Mouse (Mus musculus) kidney, postnatal 0 days (tissue): ENCODE measurements around the gene Edn1. TPM values are rescaled to one million over a fixed set of nuclear protein-coding genes. Genes with fewer than 3 reads are reported as not detected.
A peak's percentile ranks its signal among the peaks of the same experiment; 100 is the strongest.

Experiments used
- ATAC-seq: fragments of 200-750 bp; cut with Nextera tagmentation; replicated peaks from 2 replicates; pipeline ENCODE4 v1.8.0; 2017; ENCODE audit warnings: low read depth, moderate number of reproducible peaks, moderate TSS enrichment, moderate library complexity; ENCODE audit not compliant: low FRiP score
- DNase-seq: peaks from one replicate; pipeline ENCODE4 v3.0.0-alpha.2; 2016; ENCODE audit warnings: low spot score
- H3K27ac ChIP-seq: fragments of 300-500 bp; sonication (generic); 2 replicates; pipeline ENCODE4 v1.5.1; 2014; ENCODE audit warnings: mild to moderate bottlenecking
- H3K27me3 ChIP-seq: fragments of 300-500 bp; sonication (generic); 2 replicates; pipeline ENCODE4 v1.6.1; 2014; ENCODE audit warnings: low read length, mixed read lengths; ENCODE audit not compliant: insufficient read depth
- H3K36me3 ChIP-seq: fragments of 300-500 bp; sonication (generic); 2 replicates; pipeline ENCODE4 v1.6.1; 2014; ENCODE audit warnings: low read length, mixed read lengths; ENCODE audit not compliant: insufficient read depth
- H3K4me1 ChIP-seq: fragments of 300-500 bp; sonication (generic); replicated peaks from 2 replicates; pipeline ENCODE4 v1.6.1; 2014; ENCODE audit warnings: antibody characterized with exemption, low read length, mixed read lengths; ENCODE audit not compliant: insufficient read depth
- H3K4me2 ChIP-seq: fragments of 300-500 bp; sonication (generic); 2 replicates; pipeline ENCODE4 v1.6.1; 2014; ENCODE audit warnings: mild to moderate bottlenecking, low read length, moderate library complexity, mixed read lengths
- H3K4me3 ChIP-seq: fragments of 300-500 bp; sonication (generic); replicated peaks from 2 replicates; pipeline ENCODE4 v1.5.1; 2014; ENCODE audit warnings: low read depth, low read length
- H3K9ac ChIP-seq: fragments of 300-500 bp; sonication (generic); 2 replicates; pipeline ENCODE4 v1.6.1; 2014; ENCODE audit warnings: low read depth, low read length
- H3K9me3 ChIP-seq: fragments of 300-500 bp; sonication (generic); replicated peaks from 2 replicates; pipeline ENCODE4 v1.6.1; 2016; ENCODE audit warnings: low read length, inconsistent platforms, mixed read lengths
- CTCF ChIP-seq: IDR thresholded peaks from 2 replicates; pipeline ENCODE4 v1.5.1; 2016; ENCODE audit warnings: antibody characterized with exemption, low read depth, mild to moderate bottlenecking, moderate library complexity
- WGBS: fragments of 180-500 bp; shearing (Covaris S2); extraction: QIAGEN DNeasy Blood & Tissue Kit; methylation state at CpG from one replicate; pipeline ENCODE4 v1.1.7; 2014; 5-methylcytosine and 5-hydroxymethylcytosine counted together
- polyA plus RNA-seq: library from polyadenylated mRNA; unstranded; fragments of >200 nt; fragmentation: Nextera tagmentation; extraction: Ambion mirVana; gene quantifications from 2 replicates; pipeline ENCODE4 v1.2.1, GENCODE M21; 2015

The Edn1 gene
- polyA plus RNA-seq, 1 experiment from 2014 or later: 4.5 TPM

DNA sequence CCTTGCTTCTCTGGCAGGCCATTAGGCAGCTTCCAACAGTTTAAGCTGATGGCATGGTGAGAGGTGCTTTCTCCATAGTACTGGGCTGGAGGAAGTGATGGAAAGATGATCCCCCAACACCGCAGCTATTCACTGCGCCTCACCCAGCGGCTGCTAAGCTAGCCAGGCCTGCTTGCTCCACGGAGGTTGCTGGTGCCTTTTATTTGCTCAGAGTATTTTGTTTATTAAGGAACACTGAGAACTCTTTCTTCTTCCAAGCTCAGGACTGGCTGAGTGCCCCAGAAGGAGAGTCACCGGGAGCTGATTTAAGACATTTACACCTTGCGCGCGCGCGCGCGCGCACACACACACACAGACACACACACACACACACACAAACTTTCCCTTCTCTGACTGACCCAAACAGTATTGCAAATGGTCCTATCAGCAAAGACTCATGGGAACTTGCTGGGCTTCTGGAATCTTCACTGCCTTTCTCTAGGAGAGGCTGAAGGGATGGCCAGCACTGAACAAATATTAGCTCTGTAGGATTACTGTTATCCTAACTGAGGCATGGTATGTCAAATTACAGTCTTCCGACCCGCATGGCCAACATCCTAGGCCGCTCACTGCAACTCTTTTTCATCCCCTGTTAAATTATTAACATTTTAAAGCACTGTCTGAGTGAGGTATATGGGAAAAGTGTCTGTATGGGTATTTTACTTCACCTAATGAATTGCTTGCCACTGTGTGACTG is 7.3 kb downstream of the Edn1 start:
- Histone ChIP-seq H3K27me3 (no peaks in the 10 kb centered on the region), H3K4me1 (0 out of 2 replicates have a peak, but pooled peaks cover 4% of the 10 kb centered on the region), H3K36me3 (no peaks in the 10 kb centered on the region), H3K27ac (no peak overlapping the region), H3K4me2 (no peak overlapping the region), H3K4me3 (no peak overlapping the region), H3K9ac (no peak overlapping the region), H3K9me3 (no peaks in the 10 kb centered on the region)
- 73% methylated on average over 16 of the region's 16 CpGs for WGBS
- TF ChIP-seq CTCF: no peak
- ATAC-seq (no peak), DNase-seq (no peak)

- Histone ChIP-seq H3K27me3 (no peaks in the 10 kb centered on the region), H3K4me1 (0 out of 2 replicates have a peak, but pooled peaks cover 4% of the 10 kb centered on the region), H3K9me3 (no peaks in the 10 kb centered on the region), H3K27ac (no peak overlapping the region), H3K4me2 (no peak overlapping the region), H3K4me3 (no peak overlapping the region), H3K9ac (no peak overlapping the region), H3K36me3 (no peaks in the 10 kb centered on the region)
- ATAC-seq: no peak
- WGBS: 33% methylated on average over 11 of the region's 11 CpGs
- no peak for TF ChIP-seq CTCF
- no peak for DNase-seq
Measured at GRCm38 (mm10) chr13:42309804-42310203, 8.5 kb downstream of the Edn1 start.

GRCm38 (mm10) chr13:42315628-42316027 is 14.4 kb downstream of the Edn1 start:
- H3K9me3 ChIP-seq: no peaks in the 10 kb centered on the region
- DNase-seq (no peak), ATAC-seq (no peak)
- H3K27ac ChIP-seq: no peak overlapping the region
- H3K4me1 ChIP-seq: no peaks in the 10 kb centered on the region
- H3K36me3 ChIP-seq: no peaks in the 10 kb centered on the region
- 78% methylated on average over 1 of the region's 1 CpGs for WGBS
- H3K27me3 ChIP-seq: no peaks in the 10 kb centered on the region
- H3K4me3 ChIP-seq: no peak overlapping the region
- no peak for TF ChIP-seq CTCF
- no peak overlapping the region for H3K9ac ChIP-seq
- H3K4me2 ChIP-seq: no peak overlapping the region

DNA sequence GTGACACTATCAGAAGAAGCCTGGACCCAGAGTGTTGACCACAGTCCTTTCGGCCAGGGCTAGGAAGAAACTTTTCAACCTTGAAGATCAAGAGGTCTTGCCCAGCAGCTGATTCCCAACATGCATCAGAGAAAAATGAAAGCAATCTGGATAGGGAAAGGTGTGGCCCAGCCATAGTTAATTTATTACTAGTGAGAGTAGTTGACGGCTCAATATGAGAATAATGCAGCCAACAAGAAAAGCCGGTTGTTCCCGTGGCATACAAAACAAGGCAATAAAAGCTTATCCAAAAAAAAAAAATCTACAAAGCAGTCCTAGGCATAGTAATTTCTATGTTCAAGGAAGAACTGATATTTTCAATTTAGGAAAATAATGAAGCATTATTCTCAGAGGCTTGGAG is 16.5 kb downstream of the Edn1 start:
- Histone ChIP-seq H3K27ac (peak overlapping the region; percentile 66; the same call in 1 of the 2 replicates), H3K9ac (no peak overlapping the region), H3K9me3 (no peaks in the 10 kb centered on the region), H3K4me1 (no peaks in the 10 kb centered on the region), H3K4me2 (no peak overlapping the region), H3K27me3 (no peaks in the 10 kb centered on the region), H3K36me3 (no peaks in the 10 kb centered on the region), H3K4me3 (no peak overlapping the region)
- no peak for ATAC-seq
- DNase-seq: no peak
- no peak for TF ChIP-seq CTCF
- WGBS: 55% methylated on average over 4 of the region's 4 CpGs

- WGBS: 79% methylated on average over 2 of the region's 2 CpGs
- Histone ChIP-seq H3K36me3 (no peaks in the 10 kb centered on the region), H3K9me3 (no peaks in the 10 kb centered on the region), H3K4me3 (no peak overlapping the region), H3K9ac (no peak overlapping the region), H3K27ac (no peak overlapping the region), H3K27me3 (no peaks in the 10 kb centered on the region), H3K4me1 (no peaks in the 10 kb centered on the region), H3K4me2 (no peak overlapping the region)
- DNase-seq (no peak), ATAC-seq (no peak)
- TF ChIP-seq CTCF: no peak
Measured at GRCm38 (mm10) chr13:42328576-42328975, 27.3 kb downstream of the Edn1 start.

GRCm38 (mm10) chr13:42331104-42331503 is 29.8 kb downstream of the Edn1 start:
- 91% methylated on average over 2 of the region's 2 CpGs for WGBS
- no peak overlapping the region for H3K4me2 ChIP-seq

More at GRCm38 (mm10) chr13:42331104-42331503, 29.8 kb downstream of the Edn1 start:
- no peak overlapping the region for H3K27ac ChIP-seq
- ATAC-seq (no peak), DNase-seq (no peak)
- no peaks in the 10 kb centered on the region for H3K9me3 ChIP-seq
- TF ChIP-seq CTCF: no peak
- no peaks in the 10 kb centered on the region for H3K4me1 ChIP-seq
- no peak overlapping the region for H3K9ac ChIP-seq
- no peaks in the 10 kb centered on the region for H3K36me3 ChIP-seq
- no peaks in the 10 kb centered on the region for H3K27me3 ChIP-seq
- H3K4me3 ChIP-seq: no peak overlapping the region
